Mouse (Mus musculus): Measurements from ENCODE around the gene Kctd7. TPM values are rescaled to one million over a fixed set of nuclear protein-coding genes. Genes with fewer than 3 reads are reported as not detected.
A peak's percentile ranks its signal among the peaks of the same experiment; 100 is the strongest.

Kctd7 gene
- polyA plus RNA-seq, 1 experiment, result 2.4 TPM

GRCm38 (mm10) chr5:130197981-130198380, 53.3 kb downstream of the Kctd7 start:
- peaks cover 20% of the 10 kb centered on the region; the same call in 1 of the 2 replicates for H3K4me1 ChIP-seq (ENCODE audit: control insufficient read depth, insufficient read depth, low read length)
- H3K27ac ChIP-seq (ENCODE audit: insufficient read depth, low read depth, low read length), result peak overlapping the region; percentile 35
- H3K27me3 ChIP-seq (replicated peaks; ENCODE audit: control insufficient read depth, insufficient read depth, low read length), result no peaks in the 10 kb centered on the region
- peaks cover 7% of the 10 kb centered on the region; the same call in 1 of the 2 replicates for H3K36me3 ChIP-seq (ENCODE audit: control insufficient read depth, insufficient read depth, low read length)
- H3K4me3 ChIP-seq (ENCODE audit: insufficient read depth, low read depth, low read length), result no peak overlapping the region
- WGBS, result 66% methylated on average over 7 of the region's 7 CpGs
- no peak for DNase-seq
- TF ChIP-seq CTCF (conservative IDR thresholded peaks at IDR 0.05; ENCODE audit: insufficient read depth, insufficient read length, low read depth, low read length) (no peak), POLR2A (IDR thresholded peaks at IDR 0.05; ENCODE audit: low read depth, low read length) (no peak)

DNA sequence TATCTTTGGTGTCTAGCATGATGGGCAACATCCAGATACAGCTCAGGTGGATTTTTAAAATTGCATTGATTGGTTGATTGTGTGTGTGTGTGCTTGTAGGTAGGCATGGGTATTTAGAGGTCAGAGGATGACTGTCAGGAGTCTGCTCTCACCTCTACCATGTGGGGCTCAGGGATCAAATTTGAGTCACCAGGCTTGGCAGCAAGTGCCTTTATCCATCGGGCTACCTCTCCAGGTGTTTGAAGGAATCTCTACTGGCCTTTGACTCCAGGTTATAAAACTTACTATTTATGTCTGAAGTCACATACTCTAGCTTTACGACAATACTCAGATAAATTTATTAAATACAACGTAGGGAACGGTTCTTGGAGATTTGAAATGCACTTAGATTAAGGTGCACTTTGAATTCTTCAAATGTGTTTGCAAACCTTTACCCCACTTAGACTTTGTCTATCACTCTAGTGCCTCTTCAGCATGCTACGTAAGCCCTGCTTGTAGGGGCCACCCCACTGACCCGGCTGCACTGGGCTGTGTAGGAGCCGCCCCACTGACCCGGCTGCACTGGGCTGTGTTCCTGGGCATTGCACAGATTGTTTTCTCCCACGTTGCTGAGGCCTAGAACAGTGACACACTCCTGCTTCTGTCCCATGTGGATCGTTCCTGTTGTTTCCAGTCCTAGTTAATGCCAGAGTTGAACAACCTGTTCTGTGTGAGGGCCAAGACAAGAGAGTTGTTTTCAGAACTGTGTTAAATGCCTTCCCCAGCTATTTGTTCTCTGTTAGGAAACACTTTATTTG, 55.8 kb downstream of the Kctd7 start:
- peaks cover 7% of the 10 kb centered on the region; the same call in 1 of the 2 replicates for H3K36me3 ChIP-seq (ENCODE audit: control insufficient read depth, insufficient read depth, low read length)
- 31% methylated on average over 10 of the region's 10 CpGs for WGBS
- no peak for TF ChIP-seq POLR2A (IDR thresholded peaks at IDR 0.05; ENCODE audit: low read depth, low read length)
- no peak for TF ChIP-seq CTCF (conservative IDR thresholded peaks at IDR 0.05; ENCODE audit: insufficient read depth, insufficient read length, low read depth, low read length)
- H3K27ac ChIP-seq (ENCODE audit: insufficient read depth, low read depth, low read length), result peak overlapping the region; percentile 61
- H3K4me1 ChIP-seq (ENCODE audit: control insufficient read depth, insufficient read depth, low read length), result peaks cover 20% of the 10 kb centered on the region; the same call in 1 of the 2 replicates
- no peaks in the 10 kb centered on the region for H3K27me3 ChIP-seq (replicated peaks; ENCODE audit: control insufficient read depth, insufficient read depth, low read length)
- DNase-seq, result peak; percentile 77
- H3K4me3 ChIP-seq (ENCODE audit: insufficient read depth, low read depth, low read length), result no peak overlapping the region

DNA sequence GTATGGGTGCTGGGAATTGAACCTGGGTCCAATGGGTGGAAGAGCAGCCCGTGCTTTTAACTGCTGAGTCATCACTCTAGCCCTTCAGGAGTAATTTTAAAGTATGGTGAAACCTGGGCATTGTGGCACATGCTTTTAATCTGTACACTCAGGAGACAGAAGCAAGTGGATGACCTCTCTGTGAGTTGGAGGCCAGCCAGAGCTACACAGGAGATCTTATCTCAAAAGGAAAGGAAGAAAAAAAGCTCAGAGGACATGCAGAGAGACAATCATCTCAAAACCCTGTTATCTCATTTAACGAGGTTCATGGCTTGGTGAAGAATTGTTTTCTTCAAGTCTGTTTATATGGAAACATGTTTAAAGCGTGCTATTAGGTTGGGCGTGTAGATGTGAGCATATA, 59.3 kb downstream of the Kctd7 start:
- H3K4me1 ChIP-seq (ENCODE audit: control insufficient read depth, insufficient read depth, low read length), result peaks cover 20% of the 10 kb centered on the region; the same call in 1 of the 2 replicates
- no peak overlapping the region for H3K27ac ChIP-seq (ENCODE audit: insufficient read depth, low read depth, low read length)
- WGBS, result 69% methylated on average over 4 of the region's 4 CpGs
- peaks cover 3% of the 10 kb centered on the region; the same call in 1 of the 2 replicates for H3K36me3 ChIP-seq (ENCODE audit: control insufficient read depth, insufficient read depth, low read length)
- DNase-seq, result no peak
- H3K4me3 ChIP-seq (ENCODE audit: insufficient read depth, low read depth, low read length), result no peak overlapping the region
- H3K27me3 ChIP-seq (replicated peaks; ENCODE audit: control insufficient read depth, insufficient read depth, low read length), result no peaks in the 10 kb centered on the region
- TF ChIP-seq CTCF (conservative IDR thresholded peaks at IDR 0.05; ENCODE audit: insufficient read depth, insufficient read length, low read depth, low read length) (no peak), POLR2A (IDR thresholded peaks at IDR 0.05; ENCODE audit: low read depth, low read length) (no peak)

DNA sequence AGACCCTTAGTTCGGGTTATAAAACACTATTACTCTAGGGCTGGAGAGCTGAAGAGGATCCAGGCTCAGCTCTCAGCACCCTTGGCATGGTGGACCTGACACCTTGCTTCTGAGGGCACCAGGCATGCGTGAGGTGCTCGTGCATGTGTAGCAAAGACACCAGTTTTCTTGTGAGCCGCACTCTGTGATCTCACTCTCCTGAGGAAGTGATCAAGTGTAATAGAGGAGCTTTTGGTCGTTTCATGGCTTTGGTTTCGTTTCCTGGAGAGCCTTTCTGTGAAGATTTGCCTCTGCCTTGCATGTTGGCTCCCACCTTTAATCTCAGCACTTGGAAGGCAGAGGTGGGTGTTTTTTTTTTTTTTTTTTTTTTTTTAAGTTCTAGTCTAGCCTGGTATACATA, 59.9 kb downstream of the Kctd7 start:
- no peak overlapping the region for H3K27ac ChIP-seq (ENCODE audit: insufficient read depth, low read depth, low read length)
- no peak for TF ChIP-seq POLR2A (IDR thresholded peaks at IDR 0.05; ENCODE audit: low read depth, low read length)
- TF ChIP-seq CTCF (conservative IDR thresholded peaks at IDR 0.05; ENCODE audit: insufficient read depth, insufficient read length, low read depth, low read length), result no peak

More for the DNA sequence above, 59.9 kb downstream of the Kctd7 start:
- H3K4me3 ChIP-seq (ENCODE audit: insufficient read depth, low read depth, low read length), result no peak overlapping the region
- 76% methylated on average over 6 of the region's 6 CpGs for WGBS
- no peaks in the 10 kb centered on the region for H3K27me3 ChIP-seq (replicated peaks; ENCODE audit: control insufficient read depth, insufficient read depth, low read length)
- H3K36me3 ChIP-seq (ENCODE audit: control insufficient read depth, insufficient read depth, low read length), result peaks cover 3% of the 10 kb centered on the region; the same call in 1 of the 2 replicates
- peaks cover 20% of the 10 kb centered on the region; the same call in 1 of the 2 replicates for H3K4me1 ChIP-seq (ENCODE audit: control insufficient read depth, insufficient read depth, low read length)
- DNase-seq, result no peak

Other genes with a start within 250 kb of the Kctd7 start
- 0.54 and 0.61 TPM in 2 replicates for gene Zbed5, start 249.1 kb upstream of the Kctd7 start, polyA plus RNA-seq (2012; rRNA removed)
- gene Phkg1, start 246.3 kb upstream of the Kctd7 start, polyA plus RNA-seq (2012; rRNA removed), result 3.2 and 3.7 TPM in 2 replicates
- gene Nupr1l, start 236.3 kb upstream of the Kctd7 start, polyA plus RNA-seq (2012; rRNA removed), result 5.7 and 7.4 TPM in 2 replicates
- gene Vkorc1l1, start 202.9 kb upstream of the Kctd7 start, polyA plus RNA-seq (2012; rRNA removed), result 14.8 and 19.3 TPM in 2 replicates
- 26.0 and 26.5 TPM in 2 replicates for gene Gusb, start 141.8 kb upstream of the Kctd7 start, polyA plus RNA-seq (2012; rRNA removed)
- 440 and 469 TPM in 2 replicates for gene Asl, start 115.6 kb upstream of the Kctd7 start, polyA plus RNA-seq (2012; rRNA removed)
- gene Crcp, start 115.6 kb upstream of the Kctd7 start, polyA plus RNA-seq (2012; rRNA removed), result 14.4 and 19.3 TPM in 2 replicates
- 8.0 and 8.7 TPM in 2 replicates for gene Tpst1, start 71.5 kb upstream of the Kctd7 start, polyA plus RNA-seq (2012; rRNA removed)
- gene Rabgef1, start 26.9 kb downstream of the Kctd7 start, polyA plus RNA-seq (2012; rRNA removed), result 18.4 and 20.9 TPM in 2 replicates
- 29.2 and 30.9 TPM in 2 replicates for gene Tmem248, start 72.2 kb downstream of the Kctd7 start, polyA plus RNA-seq (2012; rRNA removed)
- 33.7 and 40.7 TPM in 2 replicates for gene Sbds, start 110.7 kb downstream of the Kctd7 start, polyA plus RNA-seq (2012; rRNA removed)
- 12.1 and 12.7 TPM in 2 replicates for gene Tyw1, start 110.8 kb downstream of the Kctd7 start, polyA plus RNA-seq (2012; rRNA removed)
- gene Caln1, start 224.6 kb downstream of the Kctd7 start, polyA plus RNA-seq (2012; rRNA removed), result 0.02 and 0.04 TPM in 2 replicates
- not detected in 2 replicates for gene A330070K13Rik, start 239.8 kb downstream of the Kctd7 start, polyA plus RNA-seq (2012; rRNA removed)